Mouse (Mus musculus) erythroblast, embryonic 14.5 days (primary cell): ENCODE data around the gene Trappc2l. TPM values are rescaled to one million over a fixed set of nuclear protein-coding genes. Genes with fewer than 3 reads are reported as not detected.

Experiments used
- H3K27me3 ChIP-seq: 2 replicates; pipeline ENCODE4 v1.6.1; 2012; ENCODE audit warnings: inconsistent platforms; ENCODE audit not compliant: control insufficient read depth
- H3K36me3 ChIP-seq: 2 replicates; pipeline ENCODE4 v1.6.1; 2012; ENCODE audit warnings: mild to moderate bottlenecking, inconsistent platforms; ENCODE audit not compliant: control insufficient read depth
- H3K4me1 ChIP-seq: 2 replicates; pipeline ENCODE4 v1.6.1; 2012; ENCODE audit warnings: inconsistent platforms; ENCODE audit not compliant: control insufficient read depth
- H3K4me3 ChIP-seq: replicated peaks from 2 replicates; pipeline ENCODE3; 2012; ENCODE audit warnings: moderate library complexity, mild to moderate bottlenecking, inconsistent platforms
- H3K9me3 ChIP-seq: 2 replicates; pipeline ENCODE4 v1.6.1; 2012; ENCODE audit warnings: low read length, inconsistent platforms, mixed read lengths; ENCODE audit not compliant: control insufficient read depth
- GATA1 ChIP-seq: IDR thresholded peaks from 2 replicates; pipeline ENCODE4 v1.6.1; 2012; ENCODE audit warnings: low read length, inconsistent platforms, mixed read lengths
- TAL1 ChIP-seq: IDR thresholded peaks from 3 replicates; pipeline ENCODE4 v1.6.1; 2012; ENCODE audit warnings: low read length, inconsistent platforms, mixed read lengths
- polyA plus RNA-seq: library from polyadenylated mRNA; stranded (reverse); fragments of >175 nt; gene quantifications from 2 replicates; pipeline ENCODE4 v1.2.3, GENCODE M21; 2012

The Trappc2l gene
- polyA plus RNA-seq, 1 experiment = 0.16 TPM

GRCm38 (mm10) chr8:122665667-122666316, 54.4 kb downstream of the Trappc2l start:
- peak overlapping the region; percentile 45 for H3K4me3 ChIP-seq
- peaks cover 53% of the 10 kb centered on the region for H3K36me3 ChIP-seq
- H3K9me3 ChIP-seq = no peaks in the 10 kb centered on the region
- peaks cover 69% of the 10 kb centered on the region for H3K4me1 ChIP-seq
- no peak for TF ChIP-seq TAL1
- no peak for TF ChIP-seq GATA1
- peaks cover 28% of the 10 kb centered on the region for H3K27me3 ChIP-seq

Other genes with a start within 250 kb of the Trappc2l start
- 10.0 and 10.5 TPM in 2 replicates for gene Zc3h18, start 235.0 kb upstream of the Trappc2l start, polyA plus RNA-seq
- not detected in 2 replicates for gene Il17c, start 189.6 kb upstream of the Trappc2l start, polyA plus RNA-seq
- 5.9 and 9.0 TPM in 2 replicates for gene Cyba, start 178.7 kb upstream of the Trappc2l start, polyA plus RNA-seq
- 0.17 and 0.19 TPM in 2 replicates for gene Mvd, start 168.2 kb upstream of the Trappc2l start, polyA plus RNA-seq
- not detected in 2 replicates for gene Snai3, start 150.9 kb upstream of the Trappc2l start, polyA plus RNA-seq
- gene Rnf166, start 135.6 kb upstream of the Trappc2l start, polyA plus RNA-seq = 1.7 and 1.8 TPM in 2 replicates
- 1.0 and 1.2 TPM in 2 replicates for gene Ctu2, start 135.5 kb upstream of the Trappc2l start, polyA plus RNA-seq
- 22.2 and 31.8 TPM in 2 replicates for gene Piezo1, start 60.3 kb upstream of the Trappc2l start, polyA plus RNA-seq
- gene Cdt1, start 43.6 kb upstream of the Trappc2l start, polyA plus RNA-seq = 94.9 and 97.5 TPM in 2 replicates
- 4.8 and 8.0 TPM in 2 replicates for gene Aprt, start 34.7 kb upstream of the Trappc2l start, polyA plus RNA-seq
- 0.07 and 0.08 TPM in 2 replicates for gene Galns, start 177 bp upstream of the Trappc2l start, polyA plus RNA-seq
- gene Pabpn1l, start 11.1 kb downstream of the Trappc2l start, polyA plus RNA-seq = not detected in 2 replicates
- gene Cbfa2t3, start 87.5 kb downstream of the Trappc2l start, polyA plus RNA-seq = 6.1 and 8.9 TPM in 2 replicates
- gene Acsf3, start 163.8 kb downstream of the Trappc2l start, polyA plus RNA-seq = 2.5 and 2.8 TPM in 2 replicates
- gene Cdh15, start 236.3 kb downstream of the Trappc2l start, polyA plus RNA-seq = not detected in 2 replicates